Comparison of ENCODE assay signal across 23 mouse cellular contexts in the genomic region with DNA sequence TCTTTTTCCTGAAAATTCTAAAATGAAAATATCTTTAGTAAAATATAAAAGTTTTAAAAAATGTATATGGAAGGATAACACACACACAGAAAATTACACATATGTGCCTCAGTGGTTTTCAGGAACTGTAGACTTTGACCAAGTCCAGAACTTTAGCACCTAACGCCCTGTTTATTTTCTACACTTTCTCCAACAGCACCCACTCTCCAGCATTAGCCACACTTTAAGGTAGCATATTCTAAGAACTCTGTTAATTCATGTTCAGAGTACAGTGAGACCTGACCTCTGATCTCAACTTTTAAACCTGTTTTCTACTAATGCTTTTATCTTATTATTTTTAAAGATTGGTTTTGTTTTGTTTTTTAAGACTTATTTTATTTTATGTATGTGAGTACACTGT. TPM values are rescaled to one million over a fixed set of nuclear protein-coding genes. Genes with fewer than 3 reads are reported as not detected.
DNase-seq lines count a peak whose midpoint lies in the region; ATAC-seq and TF ChIP-seq lines count a peak whose summit lies in the region.
"Had no signal": no experiment of that assay in that cellular context is flagged by ENCODE, and none has a peak within 500 bp of the region (broad histone marks: within the 10 kb centered on the region; RNA-seq: fewer than 3 reads in every experiment).

No protein-coding gene starts in this region.

- no peak overlapping the region for H3K4me2 ChIP-seq in intestine, postnatal 0 days (replicated peaks; ENCODE audit: low read depth)
- no peak overlapping the region for H3K4me2 ChIP-seq in intestine, embryonic 15.5 days (replicated peaks)
- H3K4me2 ChIP-seq in midbrain, embryonic 13.5 days (replicated peaks): no peak overlapping the region

- H3K9ac ChIP-seq in intestine, postnatal 0 days (ENCODE audit: low read depth, low read length): no peak overlapping the region
- H3K9ac ChIP-seq in intestine, embryonic 15.5 days: no peak overlapping the region
- H3K9ac ChIP-seq in midbrain, embryonic 13.5 days (replicated peaks): no peak overlapping the region

- DNase-seq in heart, adult 11 months: peak; percentile 16
- no peak for DNase-seq in heart, postnatal 4 days
- DNase-seq in kidney, adult 2 months: peak; percentile 62
- no peak for DNase-seq in kidney, adult 18-20 months
- DNase-seq: adrenal gland, adult 2 months; adrenal gland, adult 8-10 months; adrenal gland, postnatal 10 days; adrenal gland, postnatal 14 days; adrenal gland, postnatal 25 days; adrenal gland, postnatal 36 days; B cell, adult 2 months; cerebellum, adult 11 months; cerebellum, adult 11-12 months had no signal

- peaks cover 45% of the 10 kb centered on the region for H3K36me3 ChIP-seq in intestine, postnatal 0 days (ENCODE audit: control insufficient read depth, insufficient read depth)
- H3K36me3 ChIP-seq in intestine, embryonic 15.5 days: 0 out of 2 replicates have a peak, but pooled peaks cover 4% of the 10 kb centered on the region
- peaks cover 12% of the 10 kb centered on the region for H3K36me3 ChIP-seq in kidney, adult 2 months (ENCODE audit: control insufficient read depth, insufficient read depth, low read length)
- H3K36me3 ChIP-seq in macrophage (ENCODE audit: inconsistent target): peaks cover 64% of the 10 kb centered on the region; the same call in 1 of the 2 replicates
- peaks cover 54% of the 10 kb centered on the region for H3K36me3 ChIP-seq in midbrain, embryonic 13.5 days

- peak; percentile 60; the same call in 1 of the 2 replicates for ATAC-seq in intestine, postnatal 0 days
- no peak for ATAC-seq in intestine, embryonic 15.5 days
- ATAC-seq in midbrain, embryonic 13.5 days: no peak
- ATAC-seq: activated CD4-positive, CD25-positive, alpha-beta regulatory T cell, adult 4 months; CD4-positive, CD25-positive, alpha-beta regulatory T cell, adult 4 months; Patski had no signal

- H3K9me3 ChIP-seq in intestine, postnatal 0 days (ENCODE audit: control insufficient read depth): no peaks in the 10 kb centered on the region
- no peaks in the 10 kb centered on the region for H3K9me3 ChIP-seq in intestine, embryonic 15.5 days
- H3K9me3 ChIP-seq in midbrain, embryonic 13.5 days: no peaks in the 10 kb centered on the region
- H3K9me3 ChIP-seq: G1E had no signal

- no peaks in the 10 kb centered on the region for H3K27me3 ChIP-seq in intestine, postnatal 0 days (replicated peaks; ENCODE audit: control insufficient read depth, insufficient read depth, low read length)
- no peaks in the 10 kb centered on the region for H3K27me3 ChIP-seq in intestine, embryonic 15.5 days (replicated peaks)
- H3K27me3 ChIP-seq in kidney, adult 2 months (replicated peaks; ENCODE audit: control insufficient read depth, insufficient read depth, low read length): no peaks in the 10 kb centered on the region
- no peaks in the 10 kb centered on the region for H3K27me3 ChIP-seq in midbrain, embryonic 13.5 days
- H3K27me3 ChIP-seq: CH12.LX, Patski had no signal

- no peak overlapping the region for H3K27ac ChIP-seq in intestine, postnatal 0 days (ENCODE audit: low read depth, low read length)
- no peak overlapping the region for H3K27ac ChIP-seq in intestine, embryonic 15.5 days
- no peak overlapping the region for H3K27ac ChIP-seq in kidney, adult 2 months (ENCODE audit: insufficient read depth, low read depth, low read length)
- H3K27ac ChIP-seq in macrophage: 0 out of 2 replicates have a peak overlapping the region, but pooled peaks have one; percentile 17
- no peak overlapping the region for H3K27ac ChIP-seq in midbrain, embryonic 13.5 days

- no peak for TF ChIP-seq POLR2A in kidney, adult 2 months (IDR thresholded peaks at IDR 0.05; ENCODE audit: low read depth, low read length)

- no peak for TF ChIP-seq CTCF in intestine, postnatal 0 days (IDR thresholded peaks at IDR 0.05; ENCODE audit: low read depth)
- no peak for TF ChIP-seq CTCF in kidney, adult 2 months (conservative IDR thresholded peaks at IDR 0.05; ENCODE audit: insufficient read depth, insufficient read length, low read depth, low read length)

- H3K79me2 ChIP-seq in macrophage (ENCODE audit: inconsistent target): peaks cover 84% of the 10 kb centered on the region

- 0 out of 2 replicates have a peak, but pooled peaks cover 4% of the 10 kb centered on the region for H3K4me1 ChIP-seq in intestine, postnatal 0 days (replicated peaks; ENCODE audit: control insufficient read depth, insufficient read depth, low read length)
- H3K4me1 ChIP-seq in intestine, embryonic 15.5 days (replicated peaks): no peaks in the 10 kb centered on the region
- peaks cover 11% of the 10 kb centered on the region; the same call in 1 of the 2 replicates for H3K4me1 ChIP-seq in kidney, adult 2 months (ENCODE audit: control insufficient read depth, insufficient read depth, low read length)
- no peaks in the 10 kb centered on the region for H3K4me1 ChIP-seq in midbrain, embryonic 13.5 days (replicated peaks)

- 46% methylated on average over 1 of the region's 1 CpGs for WGBS in intestine, postnatal 0 days
- 81% methylated on average over 1 of the region's 1 CpGs for WGBS in intestine, embryonic 15.5 days
- 70% methylated on average over 1 of the region's 1 CpGs for WGBS in kidney, adult 2 months
- 100% methylated on average over 1 of the region's 1 CpGs for WGBS in macrophage (ENCODE audit: missing documents)
- WGBS in midbrain, embryonic 13.5 days: 97% methylated on average over 1 of the region's 1 CpGs

- H3K4me3 ChIP-seq in intestine, postnatal 0 days (ENCODE audit: low read depth, low read length): no peak overlapping the region
- H3K4me3 ChIP-seq in intestine, embryonic 15.5 days (replicated peaks): no peak overlapping the region
- H3K4me3 ChIP-seq in kidney, adult 2 months (ENCODE audit: insufficient read depth, low read depth, low read length): no peak overlapping the region
- no peak overlapping the region for H3K4me3 ChIP-seq in macrophage (ENCODE audit: inconsistent target)
- no peak overlapping the region for H3K4me3 ChIP-seq in midbrain, embryonic 13.5 days (replicated peaks)

RNA-seq across cellular contexts. Expression of a gene that starts 9.9 kb away (rescaled TPM):
- 10 to 100 TPM; 24.5 to 24.6 TPM for total RNA-seq in heart, postnatal 4 days (2021)
- 108 and 112 TPM in 2 replicates for polyA plus RNA-seq in intestine, postnatal 0 days (2015; fragmentation: Nextera tagmentation; extraction: Ambion mirVana)
- 46.1 and 50.7 TPM in 2 replicates for polyA plus RNA-seq in intestine, embryonic 15.5 days (2015; fragmentation: Nextera tagmentation; extraction: Ambion mirVana)
- polyA plus RNA-seq in kidney, adult 2 months (2012; rRNA removed): 13.8 and 14.1 TPM in 2 replicates
- 100 to 1,000 TPM; 222 to 824 (median 423) TPM for total RNA-seq in macrophage (2018; cell fraction: chromatin; rRNA removed)
- 10 to 100 TPM; 15.6 to 61.3 (median 38.6) TPM for total RNA-seq in macrophage (2018; cell fraction: cytosol; rRNA removed)
- 100 to 1,000 TPM; 117 to 458 (median 228) TPM for total RNA-seq in macrophage (2018; cell fraction: nucleus; rRNA removed)
- polyA plus RNA-seq in macrophage (2018): 32.3 to 57.1 TPM (median 34.6 TPM) in 3 replicates
- polyA plus RNA-seq in midbrain, embryonic 13.5 days (2015; fragmentation: Nextera tagmentation; extraction: Ambion mirVana): 37.6 and 38.3 TPM in 2 replicates

RNA-seq across cellular contexts. Expression of a gene that starts 35.0 kb away (rescaled TPM):
- under 1 TPM; 0.54 to 0.74 TPM for total RNA-seq in heart, postnatal 4 days (2021)
- 3.6 and 4.0 TPM in 2 replicates for polyA plus RNA-seq in intestine, postnatal 0 days (2015; fragmentation: Nextera tagmentation; extraction: Ambion mirVana)
- 8.8 and 9.9 TPM in 2 replicates for polyA plus RNA-seq in intestine, embryonic 15.5 days (2015; fragmentation: Nextera tagmentation; extraction: Ambion mirVana)
- 15.5 and 17.0 TPM in 2 replicates for polyA plus RNA-seq in kidney, adult 2 months (2012; rRNA removed)
- under 1 TPM in 1 of 26 experiments, not detected in 25; 0.63 TPM for total RNA-seq in macrophage (2018; cell fraction: chromatin; rRNA removed)
- total RNA-seq in macrophage (2018; cell fraction: cytosol; rRNA removed): under 1 TPM in 1 of 26 experiments, not detected in 25; 0.06 TPM
- under 1 TPM in 1 of 26 experiments, not detected in 25; 0.24 TPM for total RNA-seq in macrophage (2018; cell fraction: nucleus; rRNA removed)
- not detected in 3 replicates for polyA plus RNA-seq in macrophage (2018)
- 1.0 and 1.3 TPM in 2 replicates for polyA plus RNA-seq in midbrain, embryonic 13.5 days (2015; fragmentation: Nextera tagmentation; extraction: Ambion mirVana)
- total RNA-seq: CH12.LX, MEL had no signal
- polyA plus RNA-seq: activated CD4-positive, CD25-positive, alpha-beta regulatory T cell, adult 4 months; CD4-positive, CD25-positive, alpha-beta regulatory T cell, adult 4 months; G1E had no signal

Comparison
In these comparisons a context has a peak if more than half of its experiments do, and no peak if none do; other contexts are left out.
1. DNase-seq: peak in heart, adult 11 months (single experiment) and kidney, adult 2 months (single experiment); none in heart, postnatal 4 days (single experiment) and kidney, adult 18-20 months (single experiment).